Comparison of ENCODE assay signal across 9 mouse cellular contexts in the genomic region with DNA sequence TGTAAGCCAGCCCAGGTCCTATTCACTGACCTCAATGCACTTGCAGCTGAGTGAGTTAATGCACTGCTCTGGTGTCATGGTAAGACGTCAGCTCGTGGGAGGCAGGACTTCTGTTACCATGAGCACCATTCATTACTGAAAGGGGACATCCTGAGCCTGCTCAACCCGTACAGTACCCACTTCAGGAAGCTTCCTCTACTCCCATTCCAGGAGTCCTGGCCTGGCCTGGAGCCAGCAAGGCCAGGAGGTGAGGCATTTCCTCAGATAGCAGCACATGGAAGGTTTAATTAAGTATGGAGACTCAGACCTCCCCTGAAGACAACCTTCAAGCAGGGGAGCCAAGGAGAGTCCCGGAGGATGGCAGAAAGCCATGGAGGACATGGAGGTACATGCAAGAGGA.
DNase-seq lines count a peak whose midpoint lies in the region; ATAC-seq and TF ChIP-seq lines count a peak whose summit lies in the region.
"Had no signal": no experiment of that assay in that cellular context is flagged by ENCODE, and none has a peak within 500 bp of the region (broad histone marks: within the 10 kb centered on the region; RNA-seq: fewer than 3 reads in every experiment).

No protein-coding gene starts in this region.

- 65% methylated on average over 4 of the region's 4 CpGs for WGBS in liver, postnatal 0 days (ENCODE audit: insufficient replicate concordance)
- 51% methylated on average over 4 of the region's 4 CpGs for WGBS in liver, embryonic 11.5 days
- 44% methylated on average over 4 of the region's 4 CpGs for WGBS in heart, embryonic 10.5 days
- 51% methylated on average over 4 of the region's 4 CpGs for WGBS in stomach, embryonic 15.5 days

- H3K27me3 ChIP-seq in liver, postnatal 0 days (ENCODE audit: insufficient read depth, low read length) = no peaks in the 10 kb centered on the region
- H3K27me3 ChIP-seq in liver, embryonic 11.5 days (replicated peaks; ENCODE audit: control insufficient read depth, insufficient read depth, low read length) = no peaks in the 10 kb centered on the region
- H3K27me3 ChIP-seq in heart, embryonic 10.5 days (ENCODE audit: insufficient read depth, poor library complexity, severe bottlenecking) = peaks cover 32% of the 10 kb centered on the region
- H3K27me3 ChIP-seq in stomach, embryonic 15.5 days (replicated peaks) = no peaks in the 10 kb centered on the region

- peaks cover 22% of the 10 kb centered on the region for H3K36me3 ChIP-seq in liver, postnatal 0 days (replicated peaks; ENCODE audit: insufficient read depth, low read length)
- peaks cover 3% of the 10 kb centered on the region; the same call in 1 of the 2 replicates for H3K36me3 ChIP-seq in liver, embryonic 11.5 days (ENCODE audit: control insufficient read depth, insufficient read depth, low read length)
- peaks cover 38% of the 10 kb centered on the region for H3K36me3 ChIP-seq in heart, embryonic 10.5 days
- H3K36me3 ChIP-seq in stomach, embryonic 15.5 days = peaks cover 11% of the 10 kb centered on the region; the same call in 1 of the 2 replicates

- H3K4me1 ChIP-seq in liver, postnatal 0 days (ENCODE audit: insufficient read depth) = no peaks in the 10 kb centered on the region; the same call in 1 of the 2 replicates
- H3K4me1 ChIP-seq in liver, embryonic 11.5 days (replicated peaks; ENCODE audit: control insufficient read depth, insufficient read depth, low read length) = peaks cover 6% of the 10 kb centered on the region
- H3K4me1 ChIP-seq in heart, embryonic 10.5 days = peaks cover 92% of the 10 kb centered on the region
- peaks cover 53% of the 10 kb centered on the region for H3K4me1 ChIP-seq in stomach, embryonic 15.5 days

- no peaks in the 10 kb centered on the region for H3K9me3 ChIP-seq in liver, postnatal 0 days (ENCODE audit: low read length)
- no peaks in the 10 kb centered on the region for H3K9me3 ChIP-seq in liver, embryonic 11.5 days (ENCODE audit: control insufficient read depth, low read length)
- H3K9me3 ChIP-seq in heart, embryonic 10.5 days = no peaks in the 10 kb centered on the region
- no peaks in the 10 kb centered on the region for H3K9me3 ChIP-seq in stomach, embryonic 15.5 days

- no peak for DNase-seq in liver, postnatal 0 days
- DNase-seq in liver, embryonic 11.5 days (ENCODE audit: low spot score) = no peak
- no peak for DNase-seq in heart, embryonic 10.5 days (ENCODE audit: low spot score)
- peak; percentile 83 for DNase-seq in kidney, postnatal 14 days
- DNase-seq in layer of hippocampus, adult 9-10 months (ENCODE audit: low spot score) = no peak
- no peak for DNase-seq in ovary, postnatal 36 days (ENCODE audit: low spot score)
- no peak for DNase-seq in left cerebral cortex, adult 2 months (ENCODE audit: extremely low spot score in 1 of 2, low spot score in 2 of 2)
- DNase-seq: cerebellum, adult 11-12 months had no signal

- no peak overlapping the region for H3K4me2 ChIP-seq in liver, postnatal 0 days (ENCODE audit: low read depth, low read length)
- H3K4me2 ChIP-seq in liver, embryonic 11.5 days = no peak overlapping the region
- no peak overlapping the region for H3K4me2 ChIP-seq in stomach, embryonic 15.5 days

- no peak overlapping the region for H3K9ac ChIP-seq in liver, postnatal 0 days (replicated peaks)
- no peak overlapping the region for H3K9ac ChIP-seq in liver, embryonic 11.5 days (ENCODE audit: low read depth, low read length)
- no peak overlapping the region for H3K9ac ChIP-seq in stomach, embryonic 15.5 days

- no peak overlapping the region for H3K4me3 ChIP-seq in liver, postnatal 0 days (ENCODE audit: low read depth, low read length)
- H3K4me3 ChIP-seq in liver, embryonic 11.5 days (ENCODE audit: low read depth, low read length) = no peak overlapping the region
- no peak overlapping the region for H3K4me3 ChIP-seq in heart, embryonic 10.5 days
- no peak overlapping the region for H3K4me3 ChIP-seq in stomach, embryonic 15.5 days (replicated peaks)
- no peak overlapping the region for H3K4me3 ChIP-seq in left cerebral cortex, adult 2 months

- 0 out of 2 replicates have a peak, but pooled peaks have one; percentile 23 for ATAC-seq in liver, postnatal 0 days
- ATAC-seq in liver, embryonic 11.5 days (replicated peaks; ENCODE audit: low FRiP score) = no peak
- no peak for ATAC-seq in stomach, embryonic 15.5 days (ENCODE audit: insufficient read depth, low FRiP score, low read depth)

- TF ChIP-seq CTCF in liver, postnatal 0 days (IDR thresholded peaks at IDR 0.05; ENCODE audit: low read depth) = no peak
- no peak for TF ChIP-seq CTCF in left cerebral cortex, adult 2 months (IDR thresholded peaks at IDR 0.05)

- intact Hi-C loops in left cerebral cortex, adult 2 months (cut with DNase I) = no loop called here

- TF ChIP-seq EP300 in liver, postnatal 0 days (IDR thresholded peaks at IDR 0.05; ENCODE audit: low read depth) = no peak

- H3K27ac ChIP-seq in liver, postnatal 0 days (ENCODE audit: low read depth) = 0 out of 2 replicates have a peak overlapping the region, but pooled peaks have one; percentile 11
- H3K27ac ChIP-seq in liver, embryonic 11.5 days (ENCODE audit: low read depth, low read length) = no peak overlapping the region
- peak overlapping the region; percentile 72; the same call in 1 of the 2 replicates for H3K27ac ChIP-seq in heart, embryonic 10.5 days
- H3K27ac ChIP-seq in stomach, embryonic 15.5 days = peak overlapping the region; percentile 66
- no peak overlapping the region for H3K27ac ChIP-seq in left cerebral cortex, adult 2 months

Comparison
In these comparisons a context has a peak if more than half of its experiments do, and no peak if none do; other contexts are left out.
1. H3K27ac ChIP-seq: peak in liver, postnatal 0 days (single experiment), heart, embryonic 10.5 days (single experiment) and stomach, embryonic 15.5 days (single experiment); none in liver, embryonic 11.5 days (single experiment) and left cerebral cortex, adult 2 months (single experiment).